Mouse (Mus musculus): ENCODE results near the gene Ermap. TPM values are rescaled to one million over a fixed set of nuclear protein-coding genes. Genes with fewer than 3 reads are reported as not detected.

Gene Ermap
- total RNA-seq, 2 experiments from 2014 or later, result 0.54 to 1.9 TPM

GRCm38 (mm10) chr4:119138776-119139175 is 51.0 kb downstream of the Ermap start:
- no peak for DNase-seq (ENCODE audit: low spot score in 2 of 2)

DNA sequence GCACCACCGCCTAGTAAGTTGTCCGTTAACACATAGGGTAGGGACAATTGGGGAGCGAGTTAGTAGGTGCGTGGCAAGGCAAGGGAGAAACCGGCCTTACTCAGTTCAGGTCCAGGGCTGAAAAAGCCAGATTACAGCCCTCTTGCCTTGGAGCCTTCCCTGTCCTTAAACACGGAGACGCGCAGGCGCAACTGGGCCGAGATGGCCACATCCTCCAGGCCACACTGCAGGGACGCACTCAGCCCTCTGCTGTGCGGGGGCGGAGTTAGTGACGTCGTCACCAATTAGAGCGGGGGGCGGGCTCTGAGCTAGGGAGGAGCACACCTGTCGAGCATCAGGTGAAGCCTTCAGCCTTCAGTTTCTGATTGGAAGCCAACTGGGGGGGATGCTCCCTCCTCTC is 51.6 kb downstream of the Ermap start:
- DNase-seq (ENCODE audit: low spot score in 2 of 2), result peak; percentile 37 to 51

DNA sequence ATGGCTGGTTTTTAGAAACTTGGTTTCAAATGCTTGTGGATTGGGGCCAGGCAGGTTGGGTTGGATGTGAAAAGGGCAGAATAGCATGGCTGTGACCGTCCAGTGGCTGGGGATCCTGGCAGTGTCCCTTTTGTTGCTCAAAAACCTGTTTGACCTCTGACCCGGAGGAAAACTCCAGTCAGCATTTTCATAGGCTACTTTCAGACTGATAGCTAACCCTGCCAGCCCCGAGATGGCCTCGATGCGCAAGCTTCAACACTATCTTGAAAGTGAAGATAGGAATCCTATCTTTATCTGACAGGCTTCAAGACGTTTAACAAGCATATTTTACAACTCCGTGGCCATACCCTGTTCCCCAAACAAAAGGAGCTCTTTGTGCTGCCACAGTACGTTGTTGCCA is 52.5 kb downstream of the Ermap start:
- no peak for DNase-seq (ENCODE audit: low spot score in 2 of 2)

GRCm38 (mm10) chr4:119133860-119134259 is 56.0 kb downstream of the Ermap start:
- no peak for DNase-seq (ENCODE audit: low spot score in 2 of 2)

DNA sequence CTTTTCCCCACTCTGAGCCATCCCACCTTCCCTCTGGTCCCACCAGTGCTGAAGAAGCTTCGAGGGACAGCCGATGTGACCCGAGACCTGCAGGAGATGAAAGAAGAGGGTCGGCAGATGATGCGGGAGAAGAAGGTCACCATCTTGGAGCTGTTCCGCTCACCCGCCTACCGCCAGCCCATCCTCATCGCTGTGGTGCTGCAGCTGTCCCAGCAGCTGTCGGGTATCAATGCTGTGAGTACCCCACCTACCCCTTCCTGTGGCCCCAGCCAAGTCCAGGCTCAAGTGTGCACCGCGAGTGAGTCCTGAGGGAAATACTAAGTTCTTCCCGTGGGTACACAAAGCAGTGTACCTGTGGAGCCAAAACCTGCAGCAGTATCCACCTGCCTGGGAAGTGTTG is 56.5 kb downstream of the Ermap start:
- DNase-seq (ENCODE audit: low spot score in 2 of 2), result no peak

DNA sequence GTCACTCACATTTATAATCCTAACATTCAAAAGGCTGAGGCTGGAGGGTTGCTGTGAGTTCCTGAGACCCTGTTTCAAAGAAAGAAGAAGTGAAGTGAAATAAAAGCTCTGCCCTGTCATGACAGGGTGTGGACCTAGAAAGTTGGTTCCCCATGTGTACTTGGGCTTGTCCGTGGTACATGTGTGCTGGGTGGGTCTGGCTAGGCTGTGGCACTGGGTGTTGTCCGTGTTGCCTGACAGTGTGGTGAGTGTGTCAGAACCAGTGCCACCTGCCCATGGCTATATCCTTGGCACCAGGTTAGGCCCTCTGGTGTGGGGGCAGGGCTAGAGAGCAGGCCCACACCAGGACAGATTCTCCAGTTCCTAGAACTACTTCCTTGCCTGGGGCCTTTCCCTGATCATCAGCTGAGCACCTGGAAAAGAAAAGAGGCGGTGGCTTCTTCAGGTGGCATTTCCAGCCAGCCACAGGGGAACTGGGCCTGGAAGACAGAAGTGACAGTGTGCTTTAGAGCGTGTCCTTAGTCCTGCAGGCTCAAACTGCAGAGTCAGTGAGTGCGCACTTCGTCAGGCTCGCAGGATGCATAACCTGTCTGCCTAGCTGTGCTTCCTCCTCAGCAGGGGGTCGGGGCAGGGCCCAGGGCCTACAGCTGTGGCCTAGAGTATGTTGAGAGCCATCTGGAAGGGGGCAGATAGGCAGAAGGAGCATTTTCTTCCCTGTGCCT is 58.5 kb downstream of the Ermap start:
- no peak for DNase-seq (ENCODE audit: low spot score in 2 of 2)

- DNase-seq (ENCODE audit: low spot score in 2 of 2), result no peak
These were observed 60.7 kb downstream of the Ermap start for GRCm38 (mm10) chr4:119129096-119129495.

- DNase-seq (ENCODE audit: low spot score in 2 of 2), result no peak
These were observed 61.3 kb downstream of the Ermap start for GRCm38 (mm10) chr4:119128547-119128946.

DNA sequence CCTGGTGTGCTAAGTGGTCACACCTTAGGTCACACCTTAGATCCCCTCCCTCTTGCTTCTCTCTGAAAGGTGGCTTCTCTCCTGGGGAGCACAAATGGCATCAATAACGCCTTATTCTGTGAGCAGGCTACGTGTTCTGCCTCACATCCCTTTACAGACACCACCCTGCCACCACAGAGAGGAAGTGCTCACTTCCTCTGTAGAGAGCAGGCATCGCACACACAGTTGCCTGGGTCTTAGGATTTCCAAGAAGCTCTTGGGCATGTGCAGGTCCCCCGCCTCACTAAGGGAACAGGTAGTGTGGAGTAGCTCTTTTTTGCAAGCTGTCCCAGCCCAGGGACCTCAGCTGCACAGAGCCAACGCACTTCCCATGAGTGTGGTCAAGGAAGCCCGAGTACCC is 62.6 kb downstream of the Ermap start:
- DNase-seq (ENCODE audit: low spot score in 2 of 2), result no peak

DNA sequence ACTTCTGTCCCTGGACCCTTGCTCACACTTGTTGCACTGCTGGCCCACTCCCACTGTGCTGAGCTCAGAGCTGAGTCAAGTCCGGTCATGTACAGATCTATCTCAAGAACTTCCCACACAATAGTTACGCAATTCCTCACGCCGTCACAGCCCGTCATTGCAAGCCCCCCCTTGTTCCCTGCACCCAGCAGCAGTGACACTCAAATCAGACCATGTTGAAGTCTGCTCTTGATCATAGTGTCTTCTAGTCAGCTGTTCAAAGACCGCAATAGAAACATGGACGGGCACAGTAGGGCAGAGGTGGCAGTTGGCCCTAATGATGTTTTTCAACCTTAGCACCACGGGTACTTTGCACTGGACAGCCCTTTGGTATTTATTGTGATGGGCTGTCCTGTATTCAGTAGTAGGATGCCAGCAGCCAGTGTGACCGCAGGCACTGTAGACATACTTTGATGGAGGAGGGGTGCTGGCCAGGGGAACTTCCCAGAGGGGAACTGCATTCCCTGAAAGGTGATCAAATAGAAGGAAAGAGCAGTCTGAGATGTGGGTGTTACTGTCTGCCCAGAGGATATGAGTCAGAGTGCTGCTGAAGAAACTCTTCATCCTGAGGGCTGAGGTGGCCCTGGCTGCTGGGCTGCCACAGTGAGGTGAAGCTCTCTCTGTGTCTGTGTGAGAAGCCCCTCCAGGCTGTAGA is 64.1 kb downstream of the Ermap start:
- no peak for DNase-seq (ENCODE audit: low spot score in 2 of 2)

Small RNA genes lying within 50 kb of the gene (microRNA-seq; reads per million reads assigned to microRNA genes)
- not detected for gene Mir1957a

Other genes with a start within 250 kb of the Ermap start
- not detected for gene Lao1, start 228.4 kb downstream of the Ermap start, total RNA-seq (2021)
- 1 to 10 TPM; 5.8 to 7.0 TPM for gene Slc2a1, start 81.3 kb downstream of the Ermap start, total RNA-seq (2021)
- 1 to 10 TPM; 8.0 to 9.5 TPM for gene Zfp691, start 15.8 kb downstream of the Ermap start, total RNA-seq (2021)
- gene Svbp, start 5.3 kb upstream of the Ermap start, total RNA-seq (2021), result 10 to 100 TPM; 61.1 to 64.6 TPM
- gene Tmem269, start 28.2 kb upstream of the Ermap start, total RNA-seq (2021), result not detected
- 10 to 100 TPM; 21.2 to 21.3 TPM for gene AU022252, start 42.7 kb upstream of the Ermap start, total RNA-seq (2021)
- 10 to 100 TPM; 45.6 to 49.3 TPM for gene P3h1, start 42.9 kb upstream of the Ermap start, total RNA-seq (2021)
- gene Cldn19, start 65.4 kb upstream of the Ermap start, total RNA-seq (2021), result 10 to 100 TPM; 15.4 to 19.0 TPM
- 100 to 1,000 TPM; 605 to 611 TPM for gene Ybx1, start 104.6 kb upstream of the Ermap start, total RNA-seq (2021)
- gene Ppih, start 130.5 kb upstream of the Ermap start, total RNA-seq (2021), result 10 to 100 TPM; 18.0 to 21.9 TPM
- gene Ccdc30, start 225.5 kb upstream of the Ermap start, total RNA-seq (2021), result under 1 TPM; 0.44 to 0.61 TPM
- 1 to 10 TPM; 5.7 to 6.0 TPM for gene Ppcs, start 232.4 kb upstream of the Ermap start, total RNA-seq (2021)
- gene Zmynd12, start 232.8 kb upstream of the Ermap start, total RNA-seq (2021), result not detected